Mouse (Mus musculus) small intestine, adult 2 months (tissue): Measurements from ENCODE around the gene Hist1h3e.

ENCODE experiments used
- CTCF ChIP-seq: fragments of 200-500 bp; IDR thresholded peaks from 2 replicates; pipeline ENCODE4 v1.5.1; 2012; ENCODE audit warnings: low read depth, mild to moderate bottlenecking, control low read depth, inconsistent platforms, low read length, moderate library complexity, mixed read lengths; ENCODE audit not compliant: insufficient replicate concordance, insufficient read length; ENCODE audit errors: extremely low read depth
- POLR2A ChIP-seq: fragments of 200-500 bp; IDR thresholded peaks from 2 replicates; pipeline ENCODE4 v1.6.1; 2012; ENCODE audit warnings: low read depth, mild to moderate bottlenecking, control low read depth, inconsistent platforms, low read length, moderate library complexity

DNA sequence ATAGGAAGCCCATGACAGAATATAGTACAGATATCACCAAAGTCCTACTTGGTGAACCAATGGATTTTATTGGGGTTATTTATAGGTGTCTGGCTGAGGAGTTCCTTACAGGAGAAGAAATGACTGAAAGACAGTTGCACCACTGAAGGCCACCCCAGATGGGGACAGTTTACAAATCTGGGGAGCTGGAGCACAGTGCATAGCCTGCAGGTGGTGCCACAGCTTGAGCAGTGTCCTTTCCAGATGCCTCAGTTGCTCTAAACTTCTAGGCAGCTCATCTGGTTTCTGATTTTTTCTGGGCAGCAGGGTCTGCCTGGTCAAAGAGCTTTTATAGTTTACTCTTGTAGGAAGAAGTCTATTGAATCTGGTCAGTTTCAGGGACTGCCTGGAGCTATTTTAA is 47.7 kb upstream of the Hist1h3e start:
- TF ChIP-seq CTCF (no peak), POLR2A (no peak)
